Mouse (Mus musculus) left cerebral cortex, adult 9 months (tissue): Measurements from ENCODE around the gene Dpp7.

Source experiments
- DNase-seq, 2 experiments: peaks; one replicate each; pipeline ENCODE4 v3.0.0; 2022; ENCODE audit warnings: low spot score in 2 of 2

Gene Dpp7

DNA sequence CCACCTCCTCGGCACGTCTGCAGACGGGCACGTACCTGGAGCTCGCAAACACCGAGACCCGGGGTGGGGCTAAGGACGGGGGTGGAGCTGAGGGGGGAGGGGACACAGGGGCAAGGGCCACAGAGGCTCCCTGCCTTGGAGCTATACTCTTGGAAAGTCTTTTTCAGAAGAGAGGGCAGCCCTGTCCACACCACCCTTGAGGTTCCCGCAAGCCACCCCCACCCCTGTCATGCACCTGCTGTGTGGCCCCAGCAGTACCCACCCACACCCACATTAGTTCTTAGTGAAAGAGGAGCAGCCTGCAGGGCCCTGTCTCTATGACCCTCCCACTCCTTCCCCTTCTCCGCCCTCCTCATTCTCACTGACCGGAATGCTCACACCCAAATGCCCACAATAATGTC lies 44.7 kb downstream of the Dpp7 start:
- DNase-seq: no peak

DNA sequence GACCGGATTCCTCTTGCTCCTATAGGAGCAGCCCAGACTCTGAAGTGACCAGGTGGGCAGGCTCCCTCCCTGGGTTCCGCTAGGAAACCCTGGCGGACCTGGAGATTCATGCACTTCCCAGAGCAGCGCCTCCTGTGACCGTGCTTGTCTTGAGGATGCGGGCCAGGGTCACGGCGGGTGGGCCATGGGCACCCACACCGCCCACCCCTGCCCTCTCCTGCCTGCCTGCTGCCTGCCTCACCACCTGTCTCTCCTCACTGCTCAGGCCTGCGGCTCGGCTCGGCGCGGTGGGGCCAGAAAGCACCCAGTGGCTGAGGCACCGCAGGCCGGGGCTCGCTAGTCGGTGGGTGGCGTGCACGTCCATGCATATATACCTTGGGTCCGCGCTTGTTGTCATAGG lies 45.2 kb downstream of the Dpp7 start:
- no peak for DNase-seq

DNA sequence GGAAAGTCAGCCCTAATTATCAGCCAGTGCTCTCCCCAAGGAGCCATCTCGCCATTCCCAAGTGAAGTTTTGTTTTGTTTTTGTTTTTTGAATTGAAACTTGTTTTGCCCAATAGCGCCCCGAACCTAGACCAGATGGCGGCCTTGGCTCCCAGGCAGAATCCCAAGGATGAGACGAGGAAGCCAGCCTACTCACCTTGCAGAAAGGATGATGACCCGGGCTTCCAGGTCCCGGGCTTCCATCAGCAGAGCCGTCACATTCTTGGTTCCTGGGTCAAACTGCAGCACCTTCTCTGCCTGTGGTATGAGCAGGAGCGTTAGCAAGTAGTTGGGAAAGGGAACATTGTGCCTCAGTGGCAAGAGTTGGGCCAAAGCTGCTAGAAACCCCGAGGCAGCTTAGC lies 46.0 kb downstream of the Dpp7 start:
- no peak for DNase-seq

DNA sequence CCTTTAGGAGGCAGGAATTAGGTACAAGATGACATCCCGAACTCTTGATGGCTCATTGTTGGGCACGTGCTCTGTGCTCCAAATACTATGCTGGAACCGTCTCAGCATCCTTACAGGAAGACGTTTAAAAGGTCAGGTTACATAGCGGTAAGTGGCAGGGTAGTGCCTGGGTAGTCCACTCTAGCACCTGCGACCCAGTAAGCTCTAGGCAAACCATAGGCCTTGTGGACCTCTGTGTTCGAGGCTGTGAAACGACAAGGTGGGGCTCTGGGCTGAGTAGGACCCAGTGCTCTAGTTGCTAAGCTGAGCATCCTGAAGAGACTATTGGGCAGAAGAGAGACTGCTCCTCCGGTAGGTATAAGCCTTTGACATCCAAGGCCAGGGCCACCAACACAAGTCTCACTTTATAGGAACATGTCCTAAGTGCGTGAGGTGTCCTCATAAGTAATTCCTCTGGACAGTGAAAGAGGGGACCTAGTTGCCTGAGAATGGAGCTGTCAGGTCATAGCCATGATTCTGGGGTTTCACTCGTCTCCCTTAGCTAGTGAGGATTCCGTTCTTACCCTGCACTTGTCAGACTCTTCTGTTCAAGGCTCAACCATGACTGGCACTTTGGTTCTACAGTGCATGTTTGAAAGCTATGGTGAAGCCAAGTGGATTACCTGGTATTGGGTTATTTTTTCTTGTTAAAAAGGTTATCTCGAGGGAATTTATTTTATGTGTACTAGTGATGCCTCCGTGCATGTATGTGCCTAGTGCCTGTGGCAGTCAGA lies 50.4 kb downstream of the Dpp7 start:
- no peak for DNase-seq

DNA sequence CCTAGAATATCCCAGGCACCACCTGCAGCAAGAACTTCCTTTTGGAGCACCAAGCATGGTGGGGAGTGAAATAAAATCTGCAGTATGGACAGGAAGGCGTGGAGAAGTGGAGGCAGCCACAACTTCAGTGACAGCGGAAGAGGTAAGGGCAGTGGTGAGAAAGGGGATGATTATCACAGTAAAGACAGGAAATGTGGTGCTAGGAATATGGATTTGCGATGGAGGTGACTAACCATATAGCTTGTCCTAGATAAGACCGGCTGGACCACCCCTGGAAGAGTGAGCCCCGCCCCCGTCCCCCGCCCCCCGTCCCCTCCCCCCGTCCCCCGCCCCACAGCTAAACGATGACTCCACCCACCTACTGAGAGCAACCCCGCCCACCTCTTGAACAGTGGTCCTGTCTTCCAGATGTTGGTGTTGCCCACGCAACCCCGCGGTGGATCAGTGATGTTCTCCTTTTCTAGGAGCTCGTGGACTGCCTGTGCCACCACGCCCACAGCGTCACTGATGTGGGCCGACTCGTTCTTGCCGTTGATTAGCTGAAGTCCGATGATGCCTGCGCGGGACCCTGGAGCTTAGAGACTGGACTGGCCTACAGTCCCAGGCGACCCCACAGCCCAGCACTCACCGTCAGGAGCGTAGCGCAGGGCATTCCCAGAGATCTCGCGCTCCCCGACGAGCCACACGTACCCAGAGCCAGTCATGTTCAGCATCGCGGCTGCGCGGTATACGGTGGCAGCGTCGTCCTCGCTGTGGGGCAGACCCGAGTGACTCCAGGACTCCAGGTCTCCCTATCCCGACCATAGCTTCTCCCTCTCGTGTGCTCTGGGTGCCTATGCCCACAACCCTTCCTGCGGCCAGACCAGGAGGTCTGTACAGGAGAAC lies 51.3 kb downstream of the Dpp7 start:
- no peak for DNase-seq

DNA sequence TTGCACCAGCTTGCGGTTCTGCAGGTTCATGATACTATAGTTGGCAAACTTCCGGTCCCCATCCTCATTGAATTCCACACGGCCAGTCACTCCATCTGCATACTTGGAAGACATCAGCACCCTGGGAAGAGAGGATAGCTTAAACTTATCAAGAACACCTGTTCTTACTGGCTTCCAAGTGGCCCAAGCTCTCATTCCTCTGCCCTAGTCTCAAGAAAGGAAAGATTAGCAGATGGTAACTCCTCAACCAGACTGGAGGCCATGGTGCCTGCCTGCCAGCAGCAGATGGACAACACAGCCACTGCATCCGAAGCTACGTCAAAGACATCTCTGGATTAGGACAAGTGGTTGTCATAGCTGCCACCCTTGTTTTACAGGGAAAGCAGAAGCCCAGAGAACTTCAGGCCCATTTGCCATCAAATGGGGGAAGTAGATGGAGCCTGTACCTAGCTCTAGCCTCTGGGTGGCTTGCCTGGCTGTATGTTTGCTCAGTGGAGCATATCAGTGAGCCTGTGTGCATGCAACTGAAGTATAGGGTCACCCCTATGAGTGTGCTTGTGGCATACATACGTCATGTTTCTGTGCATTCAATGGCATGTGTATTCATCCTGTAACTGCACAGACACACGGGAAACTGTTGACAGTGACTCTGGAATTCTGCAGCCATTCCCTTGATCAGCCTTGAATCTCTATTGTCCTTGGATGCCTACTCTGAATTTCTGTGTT lies 52.1 kb downstream of the Dpp7 start:
- DNase-seq: no peak

DNA sequence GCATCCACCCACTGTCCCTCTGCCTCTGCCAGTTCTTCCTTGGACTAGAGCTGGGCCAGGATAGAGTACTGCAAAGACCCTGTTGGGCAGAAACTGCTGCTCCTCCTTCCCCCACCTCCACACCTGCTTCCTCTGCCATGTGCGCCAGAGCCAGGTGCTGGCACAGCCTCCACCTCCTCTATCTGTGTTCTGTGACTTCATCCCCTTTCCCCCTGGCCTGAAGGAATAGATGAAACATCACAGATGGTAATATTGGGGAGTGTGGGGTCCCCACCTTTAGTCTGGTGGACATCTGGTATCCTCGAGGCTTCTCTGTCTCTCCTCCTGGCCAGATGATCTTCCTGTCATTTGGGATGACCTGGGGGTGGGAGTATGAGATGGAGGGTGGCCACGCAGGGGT lies 52.7 kb downstream of the Dpp7 start:
- no peak for DNase-seq
